Mouse (Mus musculus) MEL (cell line): ENCODE results near the gene Esyt1.

Experiments
- E2F4 ChIP-seq: IDR thresholded peaks from 2 replicates; pipeline ENCODE4 v1.6.1; 2011; ENCODE audit warnings: low read depth, low read length, improper control_type of control experiment, borderline replicate concordance
- EP300 ChIP-seq, 2 experiments: IDR thresholded peaks; 2 replicates each; pipeline ENCODE4 v1.6.1; 2011; ENCODE audit warnings: improper control_type of control experiment in 2 of 2, low read length in 2 of 2, low read depth in 1 of 2, mild to moderate bottlenecking in 1 of 2
- JUND ChIP-seq: IDR thresholded peaks from 2 replicates; pipeline ENCODE4 v1.6.1; 2011; ENCODE audit warnings: low read depth, mild to moderate bottlenecking, improper control_type of control experiment, low read length
- NELFE ChIP-seq: IDR thresholded peaks from 2 replicates; pipeline ENCODE4 v1.6.1; 2011; ENCODE audit warnings: low read depth, low read length, improper control_type of control experiment
- POLR2A ChIP-seq, 2 experiments: IDR thresholded peaks; 2 replicates each; pipeline ENCODE4 v1.6.1; 2011 to 2012; ENCODE audit warnings: low read length in 2 of 2, mild to moderate bottlenecking in 2 of 2, control low read depth in 1 of 2, improper control_type of control experiment in 1 of 2, low read depth in 1 of 2, moderate library complexity in 1 of 2; ENCODE audit not compliant: control insufficient read depth in 1 of 2, insufficient read depth in 1 of 2, poor library complexity in 1 of 2
- TAL1 ChIP-seq: IDR thresholded peaks from 2 replicates; pipeline ENCODE4 v1.6.1; 2012; ENCODE audit warnings: mild to moderate bottlenecking, inconsistent platforms, low read length, moderate library complexity, mixed read lengths
- ZNF384 ChIP-seq: IDR thresholded peaks from 2 replicates; pipeline ENCODE4 v1.6.1; 2012; ENCODE audit warnings: low read depth, mild to moderate bottlenecking, inconsistent platforms, low read length, improper control_type of control experiment

DNA sequence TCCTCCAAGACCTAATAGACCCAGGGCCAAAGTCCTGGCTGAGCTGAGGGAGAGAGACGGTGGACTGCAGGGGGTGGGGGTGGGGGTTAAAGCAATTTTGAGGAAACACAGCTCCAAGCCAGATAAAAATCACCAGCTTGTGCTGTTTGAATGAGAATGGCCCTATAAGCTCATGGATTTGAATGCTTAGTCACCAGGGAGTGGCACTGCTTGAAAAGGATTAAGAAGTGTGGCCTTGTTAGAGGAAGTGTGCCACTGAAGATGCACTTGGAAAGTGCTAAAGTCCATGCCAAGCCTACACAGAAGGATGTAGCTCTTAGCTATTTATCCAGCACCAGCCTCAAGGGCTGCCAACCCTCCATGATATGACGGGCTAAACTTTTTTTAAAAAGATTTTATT, 9.5 kb upstream of the Esyt1 start:
- TF ChIP-seq JUND, result no peak
- no peak for TF ChIP-seq POLR2A (IDR thresholded peaks at IDR 0.05; ENCODE audit: control insufficient read depth in 1 of 2, insufficient read depth in 1 of 2, low read depth in 1 of 2, low read length in 2 of 2, poor library complexity in 1 of 2)
- TF ChIP-seq E2F4, result no peak
- peak; percentile 45 to 56; a peak in 3 of 4 replicates for TF ChIP-seq EP300 (IDR thresholded peaks at IDR 0.05; ENCODE audit: low read depth in 1 of 2, low read length in 2 of 2)
- TF ChIP-seq TAL1, result 0 out of 2 replicates have a peak, but pooled peaks have one; percentile 26
- TF ChIP-seq NELFE, result no peak
- TF ChIP-seq ZNF384, result no peak; the same call in 1 of the 2 replicates
